Mouse (Mus musculus): ENCODE data around the gene Cass4.

Cass4 gene

GRCm38 (mm10) chr2:172393391-172394051 is at the start of gene Cass4:
TSS of gene Cass4 (plus strand) at chr2:172393794.
- DNase-seq (ENCODE audit: low read depth, low spot score): no peak

GRCm38 (mm10) chr2:172344669-172345068 is 48.9 kb upstream of the Cass4 start:
- DNase-seq (ENCODE audit: low read depth, low spot score): no peak

DNA sequence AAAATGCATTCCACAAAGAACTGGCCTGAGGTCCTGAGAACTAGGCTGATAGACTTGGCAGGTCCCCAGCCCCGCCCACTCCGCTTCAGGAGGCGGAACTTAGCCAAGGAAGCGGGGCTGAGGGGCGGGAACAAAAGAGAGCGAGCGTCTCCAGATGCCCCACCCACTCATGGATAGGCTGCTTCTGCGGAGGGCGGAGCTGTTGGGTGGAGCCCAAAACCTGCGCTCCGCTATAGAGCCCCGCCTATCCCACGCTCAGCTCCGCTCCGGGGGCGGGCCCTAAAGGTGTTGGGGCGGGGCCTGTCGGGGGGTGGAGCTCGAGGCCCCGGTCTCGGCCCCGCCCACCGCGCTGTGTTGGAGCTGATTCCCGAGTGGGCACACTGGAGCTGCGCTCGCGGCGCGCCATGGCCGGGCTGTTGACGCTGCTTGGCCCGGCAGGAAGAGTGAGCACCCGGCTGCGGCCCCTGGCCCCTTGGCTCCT is 48.3 kb upstream of the Cass4 start, which contains the start of gene Fam210b:
Gene Fam210b (plus strand): TSS at position 308 of the 481 bp plus-strand sequence.
- DNase-seq (ENCODE audit: low read depth, low spot score): peak; percentile 94

DNA sequence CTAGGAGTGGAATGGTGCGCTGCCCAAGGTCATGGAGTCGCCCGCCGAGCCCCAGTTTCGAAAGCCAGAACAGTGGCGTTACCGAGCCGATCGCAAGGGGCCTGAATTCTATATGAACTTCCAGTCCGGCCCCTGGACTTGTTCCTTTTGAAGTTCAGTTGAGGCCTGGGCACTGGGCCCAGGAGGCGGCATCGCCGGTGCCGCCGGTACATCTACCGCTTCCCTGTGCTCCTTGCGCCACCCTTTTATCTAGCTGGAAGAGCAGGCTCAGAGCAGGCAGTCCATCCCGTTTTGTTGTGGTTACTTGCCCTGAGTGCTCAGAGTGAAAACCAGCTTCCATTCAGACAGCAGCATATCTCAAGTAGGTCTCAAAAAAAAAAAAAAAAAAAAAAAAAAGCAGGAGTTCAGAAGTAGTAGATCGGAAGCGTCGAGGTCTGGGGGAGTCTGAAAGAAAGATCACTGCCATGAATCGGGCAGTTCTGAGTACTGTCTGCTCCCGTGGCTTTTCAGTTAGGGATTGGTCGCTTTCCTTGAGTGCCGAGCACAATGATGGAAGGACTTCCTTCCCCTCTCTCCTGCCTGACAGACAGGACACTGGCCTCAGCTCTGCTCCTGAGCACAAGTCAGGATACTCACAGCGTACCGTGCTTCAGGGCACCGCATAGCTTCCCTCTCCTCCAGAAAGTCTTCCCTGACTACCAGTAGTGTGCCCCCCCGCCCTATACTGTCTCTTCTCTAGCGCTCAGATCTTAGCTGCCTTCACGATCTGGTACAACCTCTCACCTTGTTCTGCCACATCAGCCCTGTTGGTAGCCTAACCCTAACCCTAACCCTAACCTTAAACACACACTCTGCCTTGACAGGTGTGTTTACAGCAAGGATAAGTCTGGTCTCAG is 47.3 kb upstream of the Cass4 start:
- no peak for DNase-seq (ENCODE audit: low read depth, low spot score)

DNA sequence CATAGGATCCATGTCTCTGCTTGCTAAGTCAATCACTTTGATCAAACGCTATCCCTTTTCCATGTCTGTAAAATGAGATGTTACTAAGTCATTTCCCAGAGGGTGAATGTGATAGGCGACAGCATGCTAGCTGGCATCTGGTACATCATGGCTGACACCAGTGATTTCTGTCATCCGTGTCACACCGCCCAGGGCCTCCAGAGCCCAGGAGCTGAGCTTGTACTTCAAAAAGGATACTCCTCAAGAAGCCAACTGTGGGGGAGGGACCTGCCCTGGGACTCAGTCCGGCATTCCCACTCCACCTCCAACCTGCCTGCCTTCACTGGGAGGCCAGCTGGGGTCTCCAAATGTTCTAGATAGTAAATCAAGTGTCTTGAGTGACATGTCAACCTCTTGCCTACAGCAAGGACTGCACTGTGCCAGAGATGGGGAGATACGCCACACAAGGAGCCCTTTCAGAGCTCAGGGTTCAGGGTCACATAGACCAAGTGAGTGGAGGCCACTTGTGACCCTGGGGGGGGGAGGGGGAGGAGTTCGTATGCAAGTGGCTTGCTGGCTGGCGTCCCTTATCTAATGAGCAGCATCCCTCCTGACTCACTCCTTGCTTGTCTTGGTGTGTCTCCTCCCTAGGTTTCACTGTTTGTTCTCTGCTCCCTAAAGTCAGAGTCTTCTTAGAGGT is 46.5 kb upstream of the Cass4 start:
- no peak for DNase-seq (ENCODE audit: low read depth, low spot score)

GRCm38 (mm10) chr2:172348297-172348950 is 45.2 kb upstream of the Cass4 start:
- no peak for DNase-seq (ENCODE audit: low read depth, low spot score)

DNA sequence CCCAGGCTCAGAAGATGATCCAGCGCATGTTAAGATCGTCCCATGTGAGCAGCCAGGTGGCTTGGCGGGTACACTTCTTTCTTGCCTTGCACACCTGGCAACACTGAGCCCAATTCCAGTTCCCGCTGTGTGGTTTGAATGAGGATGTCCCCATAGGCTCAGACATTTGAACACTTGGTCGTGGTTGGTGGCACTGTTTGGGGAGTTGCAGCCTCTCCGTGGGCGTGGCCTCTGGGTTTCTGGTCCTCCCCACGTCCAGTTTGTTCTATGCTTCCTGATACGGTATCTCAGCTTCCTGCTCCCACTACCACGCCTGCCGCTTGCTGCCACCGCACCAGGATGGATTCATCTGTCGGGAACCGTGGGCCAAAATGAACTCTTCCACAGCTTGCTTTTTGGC is 43.8 kb upstream of the Cass4 start:
- DNase-seq (ENCODE audit: low read depth, low spot score): no peak

DNA sequence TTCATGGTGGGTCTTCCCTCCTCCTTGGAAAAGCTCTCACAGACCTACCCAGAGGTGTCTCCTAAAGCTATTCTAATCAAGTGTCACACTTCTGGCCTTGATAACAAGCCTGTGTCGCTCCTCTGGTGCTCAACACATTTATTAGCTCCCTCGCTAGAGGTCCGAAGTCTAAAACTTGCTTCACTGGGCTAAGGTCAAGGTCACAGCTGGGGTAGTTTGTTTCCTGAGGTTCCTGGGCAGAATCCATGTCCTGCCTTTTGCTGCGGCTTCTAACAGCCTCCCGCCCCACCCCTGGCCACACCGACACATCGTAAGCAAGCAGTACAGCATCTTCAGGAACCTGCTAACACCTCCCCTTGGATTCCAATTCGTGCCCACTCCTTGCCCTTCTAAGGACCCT is 42.8 kb upstream of the Cass4 start:
- DNase-seq (ENCODE audit: low read depth, low spot score): no peak

DNA sequence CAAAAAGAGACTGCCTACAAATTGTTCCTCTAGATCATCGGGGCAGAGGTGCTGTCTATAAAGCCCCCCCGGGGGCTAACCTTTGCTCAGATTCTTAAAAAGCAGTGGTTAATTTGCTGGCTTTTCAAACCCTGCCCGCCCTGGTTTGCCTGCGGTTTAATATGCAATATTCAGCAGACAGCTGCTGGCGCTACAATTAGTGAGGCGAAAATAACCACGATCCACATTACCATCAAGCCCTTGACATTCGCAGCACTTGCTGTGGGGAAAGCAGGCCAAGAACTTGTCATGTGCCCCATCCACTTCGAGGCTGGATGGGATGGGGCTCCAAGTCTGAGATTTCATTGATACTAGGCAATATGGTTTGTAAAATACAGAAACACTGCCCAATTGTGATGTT is 40.4 kb upstream of the Cass4 start:
- DNase-seq (ENCODE audit: low read depth, low spot score): no peak

GRCm38 (mm10) chr2:172354761-172355160 is 38.8 kb upstream of the Cass4 start:
- DNase-seq (ENCODE audit: low read depth, low spot score): no peak

DNA sequence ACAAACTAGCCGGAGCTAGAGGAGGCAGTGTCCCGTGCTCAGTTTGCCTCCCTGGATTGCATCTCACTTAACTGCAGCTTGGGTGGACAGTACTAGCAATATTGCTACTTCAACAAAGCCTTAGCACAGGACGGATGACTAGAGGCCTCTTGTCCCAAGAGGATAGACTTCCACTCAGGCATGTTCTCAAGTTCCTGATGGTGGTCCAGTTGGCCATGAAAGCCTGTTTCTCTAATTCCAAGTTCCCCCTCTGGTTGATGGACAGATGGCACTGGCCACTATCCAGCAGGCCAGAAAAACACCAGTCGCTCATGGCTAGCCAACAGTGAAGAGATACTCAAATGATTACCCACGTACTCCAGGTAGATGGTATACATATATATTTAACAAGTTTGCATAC is 37.8 kb upstream of the Cass4 start:
- no peak for DNase-seq (ENCODE audit: low read depth, low spot score)

DNA sequence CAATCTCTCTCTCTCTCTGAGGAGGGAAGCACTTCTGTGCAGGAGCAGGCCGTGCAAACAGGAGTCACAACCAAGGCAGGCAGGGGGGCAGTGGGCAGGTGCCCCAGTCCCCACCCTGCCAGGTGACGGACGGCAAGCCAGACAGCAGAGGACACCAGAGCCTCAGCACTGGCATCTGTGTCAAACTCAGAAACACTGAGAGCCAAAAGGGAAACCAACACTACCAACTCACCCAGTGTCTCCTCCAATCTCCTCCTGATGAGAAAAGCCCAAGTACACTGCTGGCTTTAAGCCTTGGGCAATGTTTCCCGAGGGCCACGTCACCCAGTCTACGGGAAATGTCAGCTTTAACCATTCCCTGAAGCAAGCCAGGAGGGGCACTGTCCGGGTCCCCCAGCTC is 30.4 kb upstream of the Cass4 start:
- no peak for DNase-seq (ENCODE audit: low read depth, low spot score)

- peak; percentile 91 for DNase-seq (ENCODE audit: low read depth, low spot score)
These were observed 23.0 kb upstream of the Cass4 start, which contains the start of the genes Aurka and Cstf1 for GRCm38 (mm10) chr2:172370411-172371223. TSS of gene Aurka (minus strand) at chr2:172370535. TSS of gene Cstf1 (plus strand) at chr2:172370681.

- no peak for DNase-seq (ENCODE audit: low read depth, low spot score)
These were observed 22.3 kb upstream of the Cass4 start for GRCm38 (mm10) chr2:172371258-172371657.

DNA sequence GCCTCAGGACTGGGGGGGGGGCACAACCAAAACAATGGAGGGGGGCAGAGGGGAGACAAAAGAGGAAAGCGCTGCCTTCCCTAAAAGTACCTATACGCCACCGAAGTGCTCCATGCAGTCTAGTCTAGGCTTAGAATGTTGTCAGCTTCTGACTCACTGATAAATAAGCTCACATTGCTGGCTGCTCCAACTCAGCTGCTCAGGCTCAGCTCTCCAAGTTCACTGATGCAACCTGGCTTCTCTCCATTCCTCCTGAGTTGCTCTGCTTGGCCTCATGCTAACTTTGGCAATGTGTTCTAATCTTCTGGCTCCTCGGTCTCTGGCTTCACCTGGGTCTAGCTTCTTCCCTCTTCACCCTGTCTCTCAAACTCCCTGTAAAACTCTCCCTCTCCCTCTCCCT is 17.0 kb upstream of the Cass4 start:
- DNase-seq (ENCODE audit: low read depth, low spot score): no peak

DNA sequence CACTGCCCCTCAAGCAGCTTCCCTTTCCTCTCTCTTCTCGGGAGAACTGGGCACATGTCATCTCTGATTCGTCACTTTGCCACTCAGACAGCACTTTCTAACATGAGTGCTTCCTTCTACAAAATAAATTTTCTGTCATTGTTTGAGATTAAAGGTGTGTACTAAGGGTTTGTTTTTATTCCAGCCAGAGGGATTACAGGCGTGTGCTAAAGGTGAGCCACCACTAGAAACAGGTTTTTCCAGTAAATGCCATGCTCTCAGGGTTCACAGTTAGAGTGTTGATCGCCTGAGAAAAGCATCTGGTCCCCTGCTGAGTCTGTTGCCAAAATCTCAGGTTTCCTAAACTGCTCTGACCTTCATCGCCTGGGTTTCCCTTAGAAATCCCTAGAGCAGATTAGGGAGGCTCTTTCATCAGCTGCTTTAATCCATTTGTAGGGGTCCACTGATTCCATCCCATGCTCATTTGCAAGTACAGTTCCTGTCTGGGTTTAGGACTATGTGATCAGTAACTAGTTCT is 16.5 kb upstream of the Cass4 start:
- DNase-seq (ENCODE audit: low read depth, low spot score): no peak

- no peak for DNase-seq (ENCODE audit: low read depth, low spot score)
These were observed 15.3 kb upstream of the Cass4 start for GRCm38 (mm10) chr2:172378332-172378731.

DNA sequence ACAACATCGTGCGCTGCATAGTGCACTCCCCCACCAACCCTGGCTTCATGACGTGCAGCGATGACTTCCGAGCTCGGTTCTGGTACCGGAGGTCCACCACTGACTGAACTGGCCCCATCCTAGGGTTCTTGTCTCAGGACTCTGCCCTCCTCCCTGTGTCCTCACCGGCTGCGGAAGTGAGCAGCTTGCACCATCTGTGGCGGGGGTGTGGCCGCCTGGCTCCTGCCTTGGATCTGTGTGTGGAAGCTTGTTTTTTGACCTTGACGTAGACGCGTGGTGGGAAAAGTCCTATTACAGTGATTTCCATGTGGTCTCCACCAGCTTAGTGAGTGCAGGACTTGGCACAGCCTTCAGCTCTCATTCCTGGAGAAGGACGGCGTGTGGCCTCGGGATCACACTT is 13.1 kb upstream of the Cass4 start:
- no peak for DNase-seq (ENCODE audit: low read depth, low spot score)

- DNase-seq (ENCODE audit: low read depth, low spot score): no peak
These were observed 12.3 kb upstream of the Cass4 start for GRCm38 (mm10) chr2:172381341-172381740.

DNA sequence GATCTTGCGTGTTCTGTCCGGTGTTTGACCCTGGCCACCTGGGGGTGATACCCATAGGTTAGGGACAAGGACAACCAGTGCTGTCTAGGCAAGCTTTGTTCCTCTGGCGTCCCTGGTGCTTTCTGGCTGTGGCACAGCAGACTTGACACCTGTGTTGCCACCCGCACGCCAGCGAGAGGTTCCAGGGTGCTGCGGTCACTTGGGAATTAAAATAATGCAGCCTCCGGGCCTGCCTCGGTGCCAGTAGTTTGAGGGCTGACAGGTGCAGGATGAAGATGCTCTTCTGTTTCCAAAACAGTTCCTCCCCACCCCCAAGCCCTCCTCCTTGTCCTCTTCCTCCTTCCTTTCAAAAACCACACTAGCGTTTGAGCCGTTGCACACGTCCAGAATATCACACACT is 11.7 kb upstream of the Cass4 start:
- no peak for DNase-seq (ENCODE audit: low read depth, low spot score)

All from WW6 (cell line).